Mouse (Mus musculus): ENCODE results near the gene Ggcx.
"Not testable (repeated sequence)": the region's sequence is repeated elsewhere in the genome, so short reads cannot be mapped to it uniquely, and the experiment has no call there.

Ggcx gene

GRCm38 (mm10) chr6:72429061-72429842, 15.1 kb downstream of the Ggcx start:
- no peak for DNase-seq (ENCODE audit: low spot score in 2 of 2)

GRCm38 (mm10) chr6:72430989-72431921, 17.1 kb downstream of the Ggcx start:
- DNase-seq (ENCODE audit: low spot score in 2 of 2): peak in 1 of 2 experiments; percentile 27

GRCm38 (mm10) chr6:72432153-72432552, 18.0 kb downstream of the Ggcx start:
- peak in 1 of 2 experiments; percentile 25 for DNase-seq (ENCODE audit: low spot score in 2 of 2)

- peak in 1 of 2 experiments; percentile 35 for DNase-seq (ENCODE audit: low spot score in 2 of 2)
Measured at GRCm38 (mm10) chr6:72438226-72438625, 24.1 kb downstream of the Ggcx start.

- peak; percentile 96 for DNase-seq (ENCODE audit: low spot score in 2 of 2)
Measured at GRCm38 (mm10) chr6:72438862-72439354, 24.8 kb downstream of the Ggcx start.

- peak; percentile 96 to 98 for DNase-seq (ENCODE audit: low spot score in 2 of 2)
Measured at GRCm38 (mm10) chr6:72439355-72440185, 25.5 kb downstream of the Ggcx start, which contains the start of gene Mat2a. Gene Mat2a, minus strand, starts transcription at chr6:72439558.

- DNase-seq (ENCODE audit: low spot score in 2 of 2): peak; percentile 42 to 64
Measured at GRCm38 (mm10) chr6:72440186-72440990, 26.3 kb downstream of the Ggcx start.

- no peak for DNase-seq (ENCODE audit: low spot score in 2 of 2)
Measured at GRCm38 (mm10) chr6:72442921-72443604, 29.0 kb downstream of the Ggcx start.

- DNase-seq (ENCODE audit: low spot score in 2 of 2): no peak
Measured at GRCm38 (mm10) chr6:72445011-72445410, 30.9 kb downstream of the Ggcx start.

GRCm38 (mm10) chr6:72447487-72447886, 33.4 kb downstream of the Ggcx start:
- DNase-seq (ENCODE audit: low spot score in 2 of 2): no peak

GRCm38 (mm10) chr6:72451778-72452177, 37.7 kb downstream of the Ggcx start:
- DNase-seq (ENCODE audit: low spot score in 2 of 2): not testable (repeated sequence)

GRCm38 (mm10) chr6:72452329-72452728, 38.2 kb downstream of the Ggcx start:
- no peak for DNase-seq (ENCODE audit: low spot score in 2 of 2)

- no peak for DNase-seq (ENCODE audit: low spot score in 2 of 2)
Measured at GRCm38 (mm10) chr6:72453578-72453977, 39.5 kb downstream of the Ggcx start.

GRCm38 (mm10) chr6:72454072-72454746, 40.1 kb downstream of the Ggcx start:
- DNase-seq (ENCODE audit: low spot score in 2 of 2): peak; percentile 45 to 55

GRCm38 (mm10) chr6:72454833-72455373, 40.8 kb downstream of the Ggcx start:
- peak; percentile 73 to 76 for DNase-seq (ENCODE audit: low spot score in 2 of 2)

GRCm38 (mm10) chr6:72456567-72456966, 42.5 kb downstream of the Ggcx start:
- DNase-seq (ENCODE audit: low spot score in 2 of 2): no peak

GRCm38 (mm10) chr6:72458418-72458817, 44.3 kb downstream of the Ggcx start:
- no peak for DNase-seq (ENCODE audit: low spot score in 2 of 2)

- no peak for DNase-seq (ENCODE audit: low spot score in 2 of 2)
Measured at GRCm38 (mm10) chr6:72458921-72459320, 44.8 kb downstream of the Ggcx start.
